Mouse (Mus musculus): ENCODE data around the gene Stk25.

GRCm38 (mm10) chr1:93634481-93634891 lies 24.0 kb downstream of the Stk25 start:
- TF ChIP-seq POLR2A (IDR thresholded peaks at IDR 0.05; ENCODE audit: extremely low read depth, insufficient read depth, low read length) (no peak), CTCF (IDR thresholded peaks at IDR 0.05; ENCODE audit: low read depth, low read length) (no peak)

Measured in liver, adult 2 months (tissue).